Mouse (Mus musculus) MEL (cell line): ENCODE data around the gene Tomm40l. TPM values are rescaled to one million over a fixed set of nuclear protein-coding genes. Genes with fewer than 3 reads are reported as not detected.
A peak's percentile ranks its signal among the peaks of the same experiment; 100 is the strongest.

Source experiments
- DNase-seq: peaks from one replicate; pipeline ENCODE4 v3.0.0; 2011; ENCODE audit warnings: low read depth, low spot score
- H3K27ac ChIP-seq: 2 replicates; pipeline ENCODE4 v1.5.1; 2012; ENCODE audit warnings: low read depth, mild to moderate bottlenecking, control low read depth, low read length, moderate library complexity; ENCODE audit not compliant: control insufficient read depth
- H3K27me3 ChIP-seq, 2 experiments: fragments of 150-350 bp in 1 of 2; sonication (generic) in 1 of 2; 2 replicates each; pipeline ENCODE4 v1.6.1; 2012; ENCODE audit warnings: low read length in 2 of 2, mild to moderate bottlenecking in 2 of 2, improper control_type of control experiment in 1 of 2, moderate library complexity in 1 of 2; ENCODE audit not compliant: insufficient read depth in 2 of 2, control insufficient read depth in 1 of 2
- H3K36me3 ChIP-seq, 2 experiments: 2 replicates each; pipeline ENCODE4 v1.6.1; 2012 to 2014; ENCODE audit warnings: low read length in 2 of 2, improper control_type of control experiment in 1 of 2, inconsistent platforms in 1 of 2, mild to moderate bottlenecking in 1 of 2; ENCODE audit not compliant: insufficient read depth in 2 of 2, control insufficient read depth in 1 of 2
- H3K4me1 ChIP-seq, 2 experiments: fragments of 150-350 bp in 1 of 2; sonication (generic) in 1 of 2; 2 replicates each; pipeline ENCODE4 v1.6.1; 2012; ENCODE audit warnings: low read length in 2 of 2, improper control_type of control experiment in 1 of 2, mild to moderate bottlenecking in 1 of 2; ENCODE audit not compliant: insufficient read depth in 2 of 2, control insufficient read depth in 1 of 2
- H3K4me3 ChIP-seq, 2 experiments: fragments of 150-350 bp in 1 of 2; sonication (generic) in 1 of 2; 2 replicates each; pipeline ENCODE4 v1.5.1; 2012; ENCODE audit warnings: low read depth in 2 of 2, low read length in 2 of 2, mild to moderate bottlenecking in 2 of 2, moderate library complexity in 2 of 2, control low read depth in 1 of 2, improper control_type of control experiment in 1 of 2; ENCODE audit not compliant: control insufficient read depth in 1 of 2, insufficient read depth in 1 of 2
- H3K79me2 ChIP-seq: 2 replicates; pipeline ENCODE4 v1.6.1; 2012; ENCODE audit warnings: mild to moderate bottlenecking, low read length, moderate library complexity; ENCODE audit not compliant: control insufficient read depth, poor library complexity, insufficient read depth
- H3K9ac ChIP-seq: 2 replicates; pipeline ENCODE4 v1.6.1; 2012; ENCODE audit warnings: low read depth, mild to moderate bottlenecking, control low read depth, low read length, moderate library complexity; ENCODE audit not compliant: control insufficient read depth, poor library complexity, severe bottlenecking
- H3K9me3 ChIP-seq: fragments of 150-350 bp; sonication (generic); replicated peaks from 2 replicates; pipeline ENCODE4 v1.6.1; 2012; ENCODE audit warnings: mild to moderate bottlenecking, low read length, improper control_type of control experiment, moderate library complexity; ENCODE audit not compliant: insufficient read depth
- BHLHE40 ChIP-seq: IDR thresholded peaks from 2 replicates; pipeline ENCODE4 v1.6.1; 2012; ENCODE audit warnings: low read depth, mild to moderate bottlenecking, inconsistent platforms, low read length, improper control_type of control experiment, borderline replicate concordance
- CTCF ChIP-seq, 3 experiments: IDR thresholded peaks in 2 of 3; conservative IDR thresholded peaks in 1 of 3; 2 replicates each; pipeline ENCODE4 v1.5.1; 2011 to 2012; ENCODE audit warnings: low read length in 3 of 3, low read depth in 2 of 3, mild to moderate bottlenecking in 2 of 3, improper control_type of control experiment in 1 of 3, inconsistent platforms in 1 of 3, mixed read lengths in 1 of 3, moderate library complexity in 1 of 3; ENCODE audit not compliant: control insufficient read depth in 1 of 3, insufficient read depth in 1 of 3, poor library complexity in 1 of 3, severe bottlenecking in 1 of 3
- E2F4 ChIP-seq: IDR thresholded peaks from 2 replicates; pipeline ENCODE4 v1.6.1; 2011; ENCODE audit warnings: low read depth, low read length, improper control_type of control experiment, borderline replicate concordance
- ELF1 ChIP-seq: IDR thresholded peaks from 2 replicates; pipeline ENCODE4 v1.6.1; 2014; ENCODE audit warnings: low read depth, mild to moderate bottlenecking, inconsistent platforms, low read length, improper control_type of control experiment, moderate library complexity
- GABPA ChIP-seq: IDR thresholded peaks from 2 replicates; pipeline ENCODE4 v1.6.1; 2012; ENCODE audit warnings: low read depth, mild to moderate bottlenecking, inconsistent platforms, low read length, improper control_type of control experiment, moderate library complexity
- JUND ChIP-seq: IDR thresholded peaks from 2 replicates; pipeline ENCODE4 v1.6.1; 2011; ENCODE audit warnings: low read depth, mild to moderate bottlenecking, improper control_type of control experiment, low read length
- MAX ChIP-seq: IDR thresholded peaks from 2 replicates; pipeline ENCODE4 v1.6.1; 2011; ENCODE audit warnings: low read length, improper control_type of control experiment
- MYB ChIP-seq: IDR thresholded peaks from 2 replicates; pipeline ENCODE4 v1.6.1; 2011; ENCODE audit warnings: mild to moderate bottlenecking, low read depth, low read length, improper control_type of control experiment
- NELFE ChIP-seq: IDR thresholded peaks from 2 replicates; pipeline ENCODE4 v1.6.1; 2011; ENCODE audit warnings: low read depth, low read length, improper control_type of control experiment
- POLR2A ChIP-seq, 2 experiments: IDR thresholded peaks; 2 replicates each; pipeline ENCODE4 v1.6.1; 2011 to 2012; ENCODE audit warnings: low read length in 2 of 2, mild to moderate bottlenecking in 2 of 2, control low read depth in 1 of 2, improper control_type of control experiment in 1 of 2, low read depth in 1 of 2, moderate library complexity in 1 of 2; ENCODE audit not compliant: control insufficient read depth in 1 of 2, insufficient read depth in 1 of 2, poor library complexity in 1 of 2
- RCOR1 ChIP-seq: IDR thresholded peaks from 2 replicates; pipeline ENCODE4 v1.6.1; 2012; ENCODE audit warnings: low read depth, mild to moderate bottlenecking, inconsistent platforms, low read length, improper control_type of control experiment
- TAL1 ChIP-seq: IDR thresholded peaks from 2 replicates; pipeline ENCODE4 v1.6.1; 2012; ENCODE audit warnings: mild to moderate bottlenecking, inconsistent platforms, low read length, moderate library complexity, mixed read lengths
- TBP ChIP-seq: IDR thresholded peaks from 2 replicates; pipeline ENCODE4 v1.8.0; 2011; ENCODE audit warnings: low read depth, low read length, improper control_type of control experiment
- TCF12 ChIP-seq: IDR thresholded peaks from 2 replicates; pipeline ENCODE4 v1.6.1; 2014; ENCODE audit warnings: low read depth, mild to moderate bottlenecking, inconsistent platforms, low read length, improper control_type of control experiment, moderate library complexity
- ZMIZ1 ChIP-seq: IDR thresholded peaks from 2 replicates; pipeline ENCODE4 v1.6.1; 2012; ENCODE audit warnings: low read depth, mild to moderate bottlenecking, inconsistent platforms, low read length, improper control_type of control experiment, moderate library complexity
- polyA plus RNA-seq, 2 experiments: library from polyadenylated mRNA; stranded (reverse) in 1 of 2; unstranded in 1 of 2; fragments of >175 nt in 1 of 2; fragments of >200 nt in 1 of 2; gene quantifications; 2 replicates each; pipeline versions ENCODE4 v1.2.1 to v1.2.4; 2012; ENCODE audit warnings: low replicate concordance in 2 of 2, low read depth in 1 of 2; ENCODE audit not compliant: insufficient read length in 2 of 2, insufficient read depth in 1 of 2, missing spikeins in 1 of 2
- total RNA-seq: library from RNA; depleted of rRNA; stranded (reverse); fragments of 300-350 nt; gene quantifications from 2 replicates; pipeline ENCODE4 v1.2.3, GENCODE M21; 2012

The Tomm40l gene
- total and polyA plus RNA-seq, 3 experiments, result 40.7 to 43.4 TPM; not detected in 1

- H3K9me3 ChIP-seq, result no peaks in the 10 kb centered on the region
- no peak within 1 kb of the TSS for H3K4me3 ChIP-seq
- no peak for DNase-seq
- H3K9ac ChIP-seq, result no peak within 1 kb of the TSS
- peaks cover 5 to 17% of the 10 kb centered on the region in 2 experiments; a peak in 3 of 4 replicates for H3K36me3 ChIP-seq
- peak within 1 kb of the TSS; percentile 55; the same call in 1 of the 2 replicates for H3K27ac ChIP-seq
- H3K79me2 ChIP-seq, result no peaks in the 10 kb centered on the region
- peaks cover 0 to 10% of the 10 kb centered on the region in 2 experiments; a peak in 2 of 4 replicates for H3K4me1 ChIP-seq
- TF ChIP-seq ZMIZ1 (no peak), TCF12 (no peak), NELFE (no peak), TBP (no peak), MYB (no peak), ELF1 (no peak), GABPA (no peak), TAL1 (no peak), POLR2A (IDR thresholded peaks at IDR 0.05; ENCODE audit: control insufficient read depth in 1 of 2, insufficient read depth in 1 of 2, low read depth in 1 of 2, low read length in 2 of 2, poor library complexity in 1 of 2) (no peak), RCOR1 (no peak)
- H3K27me3 ChIP-seq, result no peaks in the 10 kb centered on the region
These were observed 11.8 kb upstream of the Tomm40l start, which contains the start of gene Fcer1g for GRCm38 (mm10) chr1:171234126-171234525. Gene Fcer1g, minus strand, starts transcription at chr1:171234365.

- Histone ChIP-seq H3K36me3 (peaks cover 3 to 17% of the 10 kb centered on the region in 2 experiments; a peak in 3 of 4 replicates), H3K27ac (no peak overlapping the region)
These were observed 10.8 kb upstream of the Tomm40l start for GRCm38 (mm10) chr1:171232800-171233730.

More at GRCm38 (mm10) chr1:171232800-171233730, 10.8 kb upstream of the Tomm40l start:
- H3K9ac ChIP-seq, result no peak overlapping the region
- no peaks in the 10 kb centered on the region for H3K9me3 ChIP-seq
- no peaks in the 10 kb centered on the region for H3K27me3 ChIP-seq
- no peaks in the 10 kb centered on the region for H3K79me2 ChIP-seq
- TF ChIP-seq TCF12, result no peak
- no peak for TF ChIP-seq CTCF (IDR thresholded peaks at IDR 0.05 in 2 of 3, conservative IDR thresholded peaks at IDR 0.05 in 1 of 3; ENCODE audit: control insufficient read depth in 1 of 3, insufficient read depth in 1 of 3, low read depth in 2 of 3, low read length in 3 of 3, poor library complexity in 1 of 3, severe bottlenecking in 1 of 3)
- no peak for TF ChIP-seq TBP
- no peak for TF ChIP-seq ELF1
- no peak for TF ChIP-seq JUND
- no peak for TF ChIP-seq BHLHE40
- no peak for TF ChIP-seq E2F4
- no peak for TF ChIP-seq MYB
- no peak for TF ChIP-seq MAX
- peaks cover 0 to 10% of the 10 kb centered on the region in 2 experiments; a peak in 2 of 4 replicates for H3K4me1 ChIP-seq
- H3K4me3 ChIP-seq, result no peak overlapping the region
- DNase-seq, result no peak
